Mouse (Mus musculus): ENCODE measurements around the gene 6030468B19Rik. TPM values are rescaled to one million over a fixed set of nuclear protein-coding genes. Genes with fewer than 3 reads are reported as not detected.

6030468B19Rik gene
- polyA plus RNA-seq, 1 experiment = not detected

GRCm38 (mm10) chr11:117819095-117819494 is 21.6 kb downstream of the 6030468B19Rik start:
- Histone ChIP-seq H3K4me2 (ENCODE audit: low read depth) (no peak overlapping the region), H3K4me3 (no peak overlapping the region)

GRCm38 (mm10) chr11:117820173-117820572 is 22.7 kb downstream of the 6030468B19Rik start:
- H3ac ChIP-seq (ENCODE audit: control insufficient read depth, insufficient read length) = no peak overlapping the region
- H3K36me3 ChIP-seq (ENCODE audit: control insufficient read depth, insufficient read depth) = peaks cover 24% of the 10 kb centered on the region
- no peak overlapping the region for H3K4me3 ChIP-seq
- no peak overlapping the region for H3K4me2 ChIP-seq (ENCODE audit: low read depth)
- peaks cover 55% of the 10 kb centered on the region for H3K79me2 ChIP-seq (ENCODE audit: control insufficient read depth, insufficient read depth)
- no peaks in the 10 kb centered on the region for H3K27me3 ChIP-seq (ENCODE audit: control insufficient read depth, insufficient read depth, insufficient read length)
- TF ChIP-seq REST (IDR thresholded peaks at IDR 0.05; ENCODE audit: insufficient read depth, insufficient read length) = no peak
- TF ChIP-seq POLR2A (IDR thresholded peaks at IDR 0.05; ENCODE audit: insufficient read length, low read depth) = no peak
- no peak for TF ChIP-seq USF1 (IDR thresholded peaks at IDR 0.05; ENCODE audit: low read depth)
- TF ChIP-seq CEBPB (IDR thresholded peaks at IDR 0.05; ENCODE audit: insufficient read depth, poor library complexity, severe bottlenecking) = no peak
- TF ChIP-seq MYOG (IDR thresholded peaks at IDR 0.05; ENCODE audit: control insufficient read depth in 1 of 3, insufficient read depth in 1 of 3, insufficient read length in 2 of 3, low read depth in 2 of 3) = no peak
- TF ChIP-seq SRF (IDR thresholded peaks at IDR 0.05; ENCODE audit: control insufficient read depth, insufficient read length, low read depth) = no peak
- TF ChIP-seq TCF3 (IDR thresholded peaks at IDR 0.05; ENCODE audit: insufficient read length, low read depth) = no peak
- no peak for TF ChIP-seq TCF12 (IDR thresholded peaks at IDR 0.05; ENCODE audit: insufficient read depth, poor library complexity, severe bottlenecking)
- no peak for TF ChIP-seq MYOD1 (IDR thresholded peaks at IDR 0.05; ENCODE audit: control insufficient read depth in 1 of 3, insufficient read length in 2 of 3, low read depth in 2 of 3)
- TF ChIP-seq MAX (IDR thresholded peaks at IDR 0.05; ENCODE audit: low read depth) = no peak
- TF ChIP-seq POLR2AphosphoS2 (IDR thresholded peaks at IDR 0.05; ENCODE audit: insufficient read length, low read depth) = no peak
- TF ChIP-seq E2F4 (IDR thresholded peaks at IDR 0.05; ENCODE audit: insufficient read depth) = no peak

More at GRCm38 (mm10) chr11:117819095-117819494, 21.6 kb downstream of the 6030468B19Rik start:
- H3K27me3 ChIP-seq (ENCODE audit: control insufficient read depth, insufficient read depth, insufficient read length) = no peaks in the 10 kb centered on the region
- TF ChIP-seq USF1 (IDR thresholded peaks at IDR 0.05; ENCODE audit: low read depth) = peak; percentile 21
- no peak for TF ChIP-seq E2F4 (IDR thresholded peaks at IDR 0.05; ENCODE audit: insufficient read depth)
- TF ChIP-seq CEBPB (IDR thresholded peaks at IDR 0.05; ENCODE audit: insufficient read depth, poor library complexity, severe bottlenecking) = no peak
- TF ChIP-seq TCF3 (IDR thresholded peaks at IDR 0.05; ENCODE audit: insufficient read length, low read depth) = no peak
- no peak for TF ChIP-seq TCF12 (IDR thresholded peaks at IDR 0.05; ENCODE audit: insufficient read depth, poor library complexity, severe bottlenecking)
- H3K79me2 ChIP-seq (ENCODE audit: control insufficient read depth, insufficient read depth) = peaks cover 51% of the 10 kb centered on the region
- no peak overlapping the region for H3ac ChIP-seq (ENCODE audit: control insufficient read depth, insufficient read length)
- H3K36me3 ChIP-seq (ENCODE audit: control insufficient read depth, insufficient read depth) = peaks cover 26% of the 10 kb centered on the region

- Histone ChIP-seq H3K4me3 (no peak overlapping the region), H3K79me2 (ENCODE audit: control insufficient read depth, insufficient read depth) (peaks cover 58% of the 10 kb centered on the region), H3K4me2 (ENCODE audit: low read depth) (peak overlapping the region; percentile 94), H3K27me3 (ENCODE audit: control insufficient read depth, insufficient read depth, insufficient read length) (no peaks in the 10 kb centered on the region), H3ac (ENCODE audit: control insufficient read depth, insufficient read length) (no peak overlapping the region), H3K36me3 (ENCODE audit: control insufficient read depth, insufficient read depth) (peaks cover 24% of the 10 kb centered on the region)
- TF ChIP-seq POLR2AphosphoS2 (IDR thresholded peaks at IDR 0.05; ENCODE audit: insufficient read length, low read depth) (peak; percentile 65), MAX (IDR thresholded peaks at IDR 0.05; ENCODE audit: low read depth) (no peak)
These were observed 24.4 kb downstream of the 6030468B19Rik start for GRCm38 (mm10) chr11:117821868-117822267.

- no peak overlapping the region for H3ac ChIP-seq (ENCODE audit: control insufficient read depth, insufficient read length)
- peaks cover 49% of the 10 kb centered on the region for H3K79me2 ChIP-seq (ENCODE audit: control insufficient read depth, insufficient read depth)
- H3K4me3 ChIP-seq = no peak overlapping the region
- H3K4me2 ChIP-seq (ENCODE audit: low read depth) = peak overlapping the region; percentile 94
- H3K36me3 ChIP-seq (ENCODE audit: control insufficient read depth, insufficient read depth) = peaks cover 17% of the 10 kb centered on the region
- no peak for TF ChIP-seq MYOD1 (IDR thresholded peaks at IDR 0.05; ENCODE audit: control insufficient read depth in 1 of 3, insufficient read length in 2 of 3, low read depth in 2 of 3)
- TF ChIP-seq MYOG (IDR thresholded peaks at IDR 0.05; ENCODE audit: control insufficient read depth in 1 of 3, insufficient read depth in 1 of 3, insufficient read length in 2 of 3, low read depth in 2 of 3) = no peak
- TF ChIP-seq TCF12 (IDR thresholded peaks at IDR 0.05; ENCODE audit: insufficient read depth, poor library complexity, severe bottlenecking) = no peak
- peak; percentile 61 for TF ChIP-seq POLR2AphosphoS2 (IDR thresholded peaks at IDR 0.05; ENCODE audit: insufficient read length, low read depth)
- peak; percentile 29 for TF ChIP-seq POLR2A (IDR thresholded peaks at IDR 0.05; ENCODE audit: insufficient read length, low read depth)
- no peaks in the 10 kb centered on the region for H3K27me3 ChIP-seq (ENCODE audit: control insufficient read depth, insufficient read depth, insufficient read length)
These were observed 25.3 kb downstream of the 6030468B19Rik start for GRCm38 (mm10) chr11:117822728-117823241.

GRCm38 (mm10) chr11:117823411-117823810 is 26.0 kb downstream of the 6030468B19Rik start:
- H3K79me2 ChIP-seq (ENCODE audit: control insufficient read depth, insufficient read depth) = peaks cover 44% of the 10 kb centered on the region
- TF ChIP-seq POLR2A (IDR thresholded peaks at IDR 0.05; ENCODE audit: insufficient read length, low read depth) = no peak
- no peak for TF ChIP-seq REST (IDR thresholded peaks at IDR 0.05; ENCODE audit: insufficient read depth, insufficient read length)
- TF ChIP-seq TCF3 (IDR thresholded peaks at IDR 0.05; ENCODE audit: insufficient read length, low read depth) = no peak
- TF ChIP-seq MAX (IDR thresholded peaks at IDR 0.05; ENCODE audit: low read depth) = no peak
- no peak for TF ChIP-seq TCF12 (IDR thresholded peaks at IDR 0.05; ENCODE audit: insufficient read depth, poor library complexity, severe bottlenecking)
- TF ChIP-seq E2F4 (IDR thresholded peaks at IDR 0.05; ENCODE audit: insufficient read depth) = no peak
- no peak for TF ChIP-seq MYOG (IDR thresholded peaks at IDR 0.05; ENCODE audit: control insufficient read depth in 1 of 3, insufficient read depth in 1 of 3, insufficient read length in 2 of 3, low read depth in 2 of 3)
- TF ChIP-seq MYOD1 (IDR thresholded peaks at IDR 0.05; ENCODE audit: control insufficient read depth in 1 of 3, insufficient read length in 2 of 3, low read depth in 2 of 3) = no peak
- TF ChIP-seq POLR2AphosphoS2 (IDR thresholded peaks at IDR 0.05; ENCODE audit: insufficient read length, low read depth) = no peak
- no peak for TF ChIP-seq CEBPB (IDR thresholded peaks at IDR 0.05; ENCODE audit: insufficient read depth, poor library complexity, severe bottlenecking)
- no peak for TF ChIP-seq SRF (IDR thresholded peaks at IDR 0.05; ENCODE audit: control insufficient read depth, insufficient read length, low read depth)
- TF ChIP-seq USF1 (IDR thresholded peaks at IDR 0.05; ENCODE audit: low read depth) = no peak
- H3K27me3 ChIP-seq (ENCODE audit: control insufficient read depth, insufficient read depth, insufficient read length) = no peaks in the 10 kb centered on the region
- H3K36me3 ChIP-seq (ENCODE audit: control insufficient read depth, insufficient read depth) = peaks cover 11% of the 10 kb centered on the region
- no peak overlapping the region for H3ac ChIP-seq (ENCODE audit: control insufficient read depth, insufficient read length)
- peak overlapping the region; percentile 94 for H3K4me2 ChIP-seq (ENCODE audit: low read depth)
- peak overlapping the region; percentile 45 for H3K4me3 ChIP-seq
